Mouse (Mus musculus) heart, embryonic 13.5 days (tissue): ENCODE results near the gene Mrps25. TPM values are rescaled to one million over a fixed set of nuclear protein-coding genes. Genes with fewer than 3 reads are reported as not detected.

Experiments
- ATAC-seq: fragments of 200-750 bp; cut with Nextera tagmentation; 2 replicates; pipeline ENCODE4 v1.8.0; 2017; ENCODE audit warnings: moderate TSS enrichment; ENCODE audit not compliant: insufficient number of reproducible peaks, low FRiP score, low TSS enrichment; ENCODE audit errors: extremely low read depth
- H3K27ac ChIP-seq: fragments of 300-500 bp; sonication (generic); replicated peaks from 2 replicates; pipeline ENCODE4 v1.5.1; 2015; ENCODE audit warnings: moderate library complexity, mild to moderate bottlenecking, inconsistent platforms
- H3K27me3 ChIP-seq: fragments of 300-500 bp; sonication (generic); replicated peaks from 2 replicates; pipeline ENCODE4 v1.6.1; 2015; ENCODE audit warnings: mild to moderate bottlenecking, inconsistent platforms
- H3K36me3 ChIP-seq: fragments of 300-500 bp; sonication (generic); 2 replicates; pipeline ENCODE4 v1.6.1; 2015; ENCODE audit warnings: mild to moderate bottlenecking, inconsistent platforms
- H3K4me1 ChIP-seq: fragments of 300-500 bp; sonication (generic); 2 replicates; pipeline ENCODE4 v1.6.1; 2015; ENCODE audit warnings: inconsistent platforms
- H3K4me2 ChIP-seq: fragments of 300-500 bp; sonication (generic); 2 replicates; pipeline ENCODE4 v1.6.1; 2015; ENCODE audit warnings: inconsistent platforms, mild to moderate bottlenecking, moderate library complexity
- H3K4me3 ChIP-seq: fragments of 300-500 bp; sonication (generic); 2 replicates; pipeline ENCODE4 v1.5.1; 2015; ENCODE audit warnings: moderate library complexity, mild to moderate bottlenecking, inconsistent platforms
- H3K9ac ChIP-seq: fragments of 300-500 bp; sonication (generic); 2 replicates; pipeline ENCODE4 v1.6.1; 2015; ENCODE audit warnings: inconsistent platforms, mild to moderate bottlenecking, moderate library complexity
- H3K9me3 ChIP-seq: fragments of 300-500 bp; sonication (generic); 2 replicates; pipeline ENCODE4 v1.6.1; 2016; ENCODE audit warnings: inconsistent platforms
- WGBS: fragments of 180-500 bp; shearing (Covaris S2); methylation state at CpG from one replicate; pipeline ENCODE4 v1.1.7; 2015; ENCODE audit warnings: mixed read lengths; 5-methylcytosine and 5-hydroxymethylcytosine counted together
- polyA plus RNA-seq: library from polyadenylated mRNA; unstranded; fragments of >200 nt; fragmentation: Nextera tagmentation; extraction: Ambion mirVana; gene quantifications from 2 replicates; pipeline ENCODE4 v1.2.1, GENCODE M21; 2015

Gene Mrps25
- polyA plus RNA-seq = 66.8 and 81.7 TPM in 2 replicates

GRCm38 (mm10) chr6:92183621-92184131 lies at the start of gene Mrps25:
Mrps25 (minus strand) TSS chr6:92184033.
- H3K9me3 ChIP-seq = peaks cover 4% of the 10 kb centered on the region; the same call in 1 of the 2 replicates
- H3K4me1 ChIP-seq = peaks cover 14% of the 10 kb centered on the region
- no peaks in the 10 kb centered on the region for H3K27me3 ChIP-seq
- WGBS = under 1% methylated on average over 42 of the region's 42 CpGs
- ATAC-seq = peak; percentile 80; the same call in 1 of the 2 replicates
- H3K9ac ChIP-seq = peak within 1 kb of the TSS; percentile 89
- H3K36me3 ChIP-seq = peaks cover 60% of the 10 kb centered on the region
- peak within 1 kb of the TSS; percentile 82 for H3K4me3 ChIP-seq
- peak within 1 kb of the TSS; percentile 80 for H3K4me2 ChIP-seq
- H3K27ac ChIP-seq = peak within 1 kb of the TSS; percentile 70

DNA sequence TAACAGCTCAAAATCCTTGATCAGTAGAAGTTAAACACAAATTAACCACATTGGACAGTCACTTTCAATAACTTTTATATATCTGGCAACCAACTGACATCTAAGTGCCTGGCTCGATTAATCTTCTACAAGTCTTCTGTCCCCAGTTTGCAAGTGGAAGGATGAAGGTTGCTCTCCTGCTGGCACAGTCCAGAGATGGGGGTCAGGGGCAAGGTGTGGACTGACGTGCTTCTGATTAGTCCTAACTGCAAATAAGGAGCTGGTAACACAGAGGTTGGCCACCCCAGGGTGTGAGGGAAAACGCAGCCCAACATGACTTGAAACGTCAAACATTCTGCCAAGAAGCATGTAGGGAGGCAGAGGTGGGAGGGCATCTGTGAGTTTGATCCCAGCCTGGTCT lies 47.9 kb upstream of the Mrps25 start:
- Histone ChIP-seq H3K27me3 (0 out of 2 replicates have a peak, but pooled peaks cover 4% of the 10 kb centered on the region), H3K4me2 (no peak overlapping the region), H3K4me3 (no peak overlapping the region), H3K27ac (no peak overlapping the region), H3K9me3 (no peaks in the 10 kb centered on the region), H3K4me1 (no peaks in the 10 kb centered on the region), H3K9ac (no peak overlapping the region), H3K36me3 (no peaks in the 10 kb centered on the region)
- 52% methylated on average over 4 of the region's 4 CpGs for WGBS
- ATAC-seq = no peak

DNA sequence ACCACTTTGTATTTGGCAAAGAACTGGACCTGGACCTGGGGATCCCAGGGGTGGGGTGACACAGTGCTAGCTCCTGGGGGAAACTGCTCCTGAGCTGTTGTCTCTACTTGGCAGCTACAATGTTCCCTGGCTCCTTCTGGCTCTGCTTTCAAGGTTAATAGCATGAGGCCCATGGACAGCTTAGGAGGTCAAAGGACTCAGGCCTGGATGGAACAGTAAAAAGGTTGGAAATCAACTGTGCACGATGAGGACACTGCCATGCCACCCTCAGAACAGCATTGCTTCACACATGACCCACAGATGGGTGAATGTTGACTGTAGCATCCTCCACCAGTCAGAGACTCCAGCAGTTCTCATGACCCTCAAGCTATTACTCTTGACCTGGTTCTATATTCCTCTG lies 47.5 kb upstream of the Mrps25 start:
- WGBS = 59% methylated on average over 1 of the region's 1 CpGs
- H3K9me3 ChIP-seq = no peaks in the 10 kb centered on the region
- 0 out of 2 replicates have a peak, but pooled peaks cover 4% of the 10 kb centered on the region for H3K27me3 ChIP-seq
- no peak overlapping the region for H3K4me2 ChIP-seq
- no peaks in the 10 kb centered on the region for H3K4me1 ChIP-seq
- H3K36me3 ChIP-seq = no peaks in the 10 kb centered on the region
- H3K9ac ChIP-seq = no peak overlapping the region
- no peak for ATAC-seq
- H3K4me3 ChIP-seq = no peak overlapping the region
- no peak overlapping the region for H3K27ac ChIP-seq

GRCm38 (mm10) chr6:92229586-92229985 lies 45.8 kb upstream of the Mrps25 start:
- no peaks in the 10 kb centered on the region for H3K36me3 ChIP-seq
- no peaks in the 10 kb centered on the region for H3K4me1 ChIP-seq
- no peaks in the 10 kb centered on the region for H3K9me3 ChIP-seq
- H3K27me3 ChIP-seq = 0 out of 2 replicates have a peak, but pooled peaks cover 4% of the 10 kb centered on the region
- no peak overlapping the region for H3K9ac ChIP-seq
- ATAC-seq = no peak
- no peak overlapping the region for H3K4me3 ChIP-seq
- WGBS = 80% methylated on average over 2 of the region's 2 CpGs
- H3K4me2 ChIP-seq = no peak overlapping the region
- no peak overlapping the region for H3K27ac ChIP-seq

DNA sequence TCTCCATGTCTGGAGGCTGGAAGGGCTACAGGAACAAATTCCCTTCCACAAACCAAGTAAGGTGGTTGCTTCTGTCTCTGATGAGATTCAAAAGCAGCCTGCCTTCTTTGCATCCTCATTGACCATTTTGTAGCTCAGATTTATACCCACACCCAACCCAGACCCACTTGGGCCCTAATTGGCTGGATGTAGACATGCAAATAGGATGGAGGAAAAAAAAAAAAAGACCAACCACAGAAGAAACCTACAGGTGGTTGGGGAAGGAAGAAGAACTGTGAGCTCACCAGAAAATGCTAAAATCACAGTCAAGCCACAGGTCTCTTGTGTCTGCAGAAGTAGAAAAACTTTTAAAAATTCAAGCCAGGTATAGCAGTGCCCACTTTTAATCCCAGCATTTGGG lies 45.3 kb upstream of the Mrps25 start:
- Histone ChIP-seq H3K27me3 (0 out of 2 replicates have a peak, but pooled peaks cover 4% of the 10 kb centered on the region), H3K4me2 (no peak overlapping the region), H3K9ac (no peak overlapping the region), H3K36me3 (no peaks in the 10 kb centered on the region), H3K4me3 (no peak overlapping the region), H3K9me3 (no peaks in the 10 kb centered on the region), H3K27ac (no peak overlapping the region), H3K4me1 (no peaks in the 10 kb centered on the region)
- ATAC-seq = no peak

DNA sequence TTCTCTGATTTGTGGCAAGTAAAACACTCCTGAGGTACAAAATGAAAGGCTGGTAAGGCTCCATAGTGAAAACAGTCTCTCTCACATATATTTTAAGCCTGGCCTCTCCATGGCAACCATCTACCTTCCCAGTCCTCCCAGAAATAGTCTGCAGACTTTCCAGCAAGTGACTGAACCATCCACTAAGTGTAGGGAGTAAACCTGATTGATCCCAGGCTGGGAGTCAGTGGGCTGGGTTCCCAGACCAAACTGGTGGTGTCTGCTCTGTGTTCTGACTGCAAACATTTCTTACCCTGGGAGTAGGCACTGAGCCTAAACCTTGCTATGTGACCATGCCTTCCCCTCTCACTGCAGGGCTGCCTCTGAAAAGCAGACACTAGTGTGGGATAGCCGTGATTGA lies 41.1 kb upstream of the Mrps25 start:
- no peak for ATAC-seq
- no peak overlapping the region for H3K9ac ChIP-seq
- no peaks in the 10 kb centered on the region for H3K36me3 ChIP-seq
- H3K9me3 ChIP-seq = no peaks in the 10 kb centered on the region
- no peak overlapping the region for H3K4me2 ChIP-seq
- no peaks in the 10 kb centered on the region for H3K4me1 ChIP-seq
- 0 out of 2 replicates have a peak, but pooled peaks cover 9% of the 10 kb centered on the region for H3K27me3 ChIP-seq
- WGBS = 56% methylated on average over 1 of the region's 1 CpGs
- H3K4me3 ChIP-seq = no peak overlapping the region
- H3K27ac ChIP-seq = no peak overlapping the region

- Histone ChIP-seq H3K4me3 (no peak overlapping the region), H3K27ac (no peak overlapping the region), H3K9ac (no peak overlapping the region), H3K36me3 (no peaks in the 10 kb centered on the region), H3K4me2 (no peak overlapping the region), H3K27me3 (0 out of 2 replicates have a peak, but pooled peaks cover 5% of the 10 kb centered on the region), H3K4me1 (no peaks in the 10 kb centered on the region), H3K9me3 (no peaks in the 10 kb centered on the region)
- no peak for ATAC-seq
- WGBS = 67% methylated on average over 3 of the region's 3 CpGs
Measured at GRCm38 (mm10) chr6:92222021-92222420, 38.2 kb upstream of the Mrps25 start.

- Histone ChIP-seq H3K27me3 (0 out of 2 replicates have a peak, but pooled peaks cover 5% of the 10 kb centered on the region), H3K9ac (no peak overlapping the region), H3K4me2 (no peak overlapping the region), H3K4me1 (no peaks in the 10 kb centered on the region), H3K36me3 (no peaks in the 10 kb centered on the region), H3K4me3 (no peak overlapping the region), H3K9me3 (no peaks in the 10 kb centered on the region), H3K27ac (no peak overlapping the region)
- 61% methylated on average over 6 of the region's 6 CpGs for WGBS
- ATAC-seq = no peak
Measured at GRCm38 (mm10) chr6:92221604-92222003, 37.8 kb upstream of the Mrps25 start.

GRCm38 (mm10) chr6:92219445-92219844 lies 35.6 kb upstream of the Mrps25 start:
- peaks cover 4% of the 10 kb centered on the region for H3K4me1 ChIP-seq
- H3K9ac ChIP-seq = no peak overlapping the region
- no peak overlapping the region for H3K4me2 ChIP-seq
- H3K27me3 ChIP-seq = 0 out of 2 replicates have a peak, but pooled peaks cover 5% of the 10 kb centered on the region
- no peak overlapping the region for H3K4me3 ChIP-seq
- ATAC-seq = no peak
- no peaks in the 10 kb centered on the region for H3K9me3 ChIP-seq
- 42% methylated on average over 3 of the region's 3 CpGs for WGBS
- H3K36me3 ChIP-seq = no peaks in the 10 kb centered on the region
- H3K27ac ChIP-seq = no peak overlapping the region

DNA sequence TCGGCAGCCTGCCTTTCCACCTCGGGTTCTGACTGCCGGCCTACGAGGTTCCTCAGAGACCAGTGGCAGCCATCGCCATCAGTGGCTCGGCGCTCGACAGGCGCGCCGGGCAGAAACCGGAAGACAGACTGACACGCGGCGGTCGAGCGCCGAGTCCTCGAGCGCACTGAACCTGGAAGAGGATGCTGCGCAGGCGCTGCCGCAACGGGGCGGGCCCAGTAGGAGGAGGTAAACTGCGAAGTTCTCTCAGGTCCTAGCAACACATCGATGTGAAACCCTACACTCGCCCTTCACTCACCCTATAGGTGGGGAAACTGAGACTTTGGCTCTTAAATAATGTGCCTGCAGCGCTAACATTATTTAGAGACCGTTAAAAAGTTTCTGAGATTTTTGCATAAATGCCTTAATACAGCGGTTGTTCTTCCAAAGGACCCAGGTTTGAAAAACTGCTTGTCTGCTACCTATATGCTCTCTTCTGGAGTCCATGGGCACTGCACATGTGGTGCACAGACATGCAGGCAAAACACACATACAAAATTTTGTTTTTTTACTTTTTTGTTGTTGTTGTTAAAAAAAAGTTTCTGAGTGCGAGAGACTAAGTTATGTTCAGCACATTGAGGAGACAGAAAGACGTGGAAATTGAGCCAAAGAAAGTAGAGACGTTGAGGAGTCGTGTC lies 31.1 kb upstream of the Mrps25 start, which contains the start of gene Rbsn:
Gene Rbsn (minus strand): TSS at position 153 of the 677 bp plus-strand sequence.
- H3K4me1 ChIP-seq = peaks cover 16% of the 10 kb centered on the region
- peak within 1 kb of the TSS; percentile 79 for H3K4me3 ChIP-seq
- no peaks in the 10 kb centered on the region for H3K9me3 ChIP-seq
- no peaks in the 10 kb centered on the region for H3K27me3 ChIP-seq
- WGBS = 9% methylated on average over 35 of the region's 35 CpGs
- H3K4me2 ChIP-seq = peak within 1 kb of the TSS; percentile 97
- ATAC-seq = peak; percentile 86
- H3K36me3 ChIP-seq = peaks cover 16% of the 10 kb centered on the region
- H3K27ac ChIP-seq = peak within 1 kb of the TSS; percentile 80
- peak within 1 kb of the TSS; percentile 96 for H3K9ac ChIP-seq

GRCm38 (mm10) chr6:92214055-92214772 lies 30.4 kb upstream of the Mrps25 start:
- Histone ChIP-seq H3K9ac (peak overlapping the region; percentile 96), H3K4me2 (peak overlapping the region; percentile 97), H3K36me3 (peaks cover 23% of the 10 kb centered on the region), H3K27me3 (no peaks in the 10 kb centered on the region), H3K27ac (peak overlapping the region; percentile 80), H3K4me1 (peaks cover 16% of the 10 kb centered on the region), H3K4me3 (peak overlapping the region; percentile 79), H3K9me3 (no peaks in the 10 kb centered on the region)
- ATAC-seq = peak; percentile 42; the same call in 1 of the 2 replicates
- under 1% methylated on average over 48 of the region's 48 CpGs for WGBS
